Mouse (Mus musculus) neural tube, embryonic 15.5 days (tissue): ENCODE results near the gene 1110017D15Rik. TPM values are rescaled to one million over a fixed set of nuclear protein-coding genes. Genes with fewer than 3 reads are reported as not detected.
A peak's percentile ranks its signal among the peaks of the same experiment; 100 is the strongest.

Source experiments
- ATAC-seq: fragments of 200-750 bp; cut with Nextera tagmentation; 2 replicates; pipeline ENCODE4 v1.8.0; 2017; ENCODE audit warnings: mild to moderate bottlenecking, moderate TSS enrichment, moderate library complexity; ENCODE audit not compliant: low FRiP score
- H3K27ac ChIP-seq: fragments of 300-500 bp; sonication (generic); replicated peaks from 2 replicates; pipeline ENCODE4 v1.5.1; 2015; ENCODE audit warnings: mild to moderate bottlenecking, inconsistent platforms
- H3K27me3 ChIP-seq: fragments of 300-500 bp; sonication (generic); replicated peaks from 2 replicates; pipeline ENCODE4 v1.6.1; 2015; ENCODE audit warnings: inconsistent platforms
- H3K36me3 ChIP-seq: fragments of 300-500 bp; sonication (generic); 2 replicates; pipeline ENCODE4 v1.6.1; 2015; ENCODE audit warnings: inconsistent platforms
- H3K4me1 ChIP-seq: fragments of 300-500 bp; sonication (generic); 2 replicates; pipeline ENCODE4 v1.6.1; 2015; ENCODE audit warnings: inconsistent platforms
- H3K4me2 ChIP-seq: fragments of 300-500 bp; sonication (generic); 2 replicates; pipeline ENCODE4 v1.6.1; 2015; ENCODE audit warnings: inconsistent platforms, mild to moderate bottlenecking, moderate library complexity
- H3K4me3 ChIP-seq: fragments of 300-500 bp; sonication (generic); replicated peaks from 2 replicates; pipeline ENCODE4 v1.5.1; 2015; ENCODE audit warnings: mild to moderate bottlenecking, inconsistent platforms
- H3K9ac ChIP-seq: fragments of 300-500 bp; sonication (generic); replicated peaks from 2 replicates; pipeline ENCODE4 v1.6.1; 2015; ENCODE audit warnings: mild to moderate bottlenecking, inconsistent platforms
- H3K9me3 ChIP-seq: fragments of 300-500 bp; sonication (generic); replicated peaks from 2 replicates; pipeline ENCODE4 v1.6.1; 2016; ENCODE audit warnings: inconsistent platforms
- WGBS: fragments of 180-500 bp; shearing (Covaris S2); methylation state at CpG from one replicate; pipeline ENCODE4 v1.1.7; 2015; ENCODE audit warnings: mixed read lengths; 5-methylcytosine and 5-hydroxymethylcytosine counted together
- polyA plus RNA-seq: library from polyadenylated mRNA; unstranded; fragments of >200 nt; fragmentation: Nextera tagmentation; extraction: Ambion mirVana; gene quantifications from 2 replicates; pipeline ENCODE4 v1.2.1, GENCODE M21; 2015

1110017D15Rik gene
- polyA plus RNA-seq, result 8.6 and 10.1 TPM in 2 replicates

DNA sequence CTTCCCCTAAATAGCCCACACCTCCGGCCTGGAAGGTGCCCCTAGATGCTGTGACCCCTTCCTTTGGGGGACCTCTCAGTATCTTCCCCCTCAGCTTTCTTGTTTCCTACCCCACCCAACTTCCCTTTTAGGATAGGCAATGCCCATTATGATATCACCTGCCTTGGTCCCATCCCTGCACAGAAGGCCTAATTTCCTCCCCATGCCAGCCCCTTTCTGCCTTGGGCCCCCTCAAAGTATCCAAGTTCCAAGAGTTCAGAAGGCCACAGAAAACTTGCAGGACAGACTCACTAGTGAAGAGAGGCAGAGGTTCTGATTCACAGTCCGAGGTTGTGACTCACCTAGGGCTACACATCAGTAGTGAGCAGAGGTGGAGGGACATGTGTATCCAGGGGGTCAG, at the start of gene 1110017D15Rik:
1110017D15Rik (minus strand) TSS at position 101 of the 400 bp plus-strand sequence.
- ATAC-seq, result no peak
- Histone ChIP-seq H3K4me3 (no peak within 1 kb of the TSS), H3K4me2 (no peak within 1 kb of the TSS), H3K9ac (no peak within 1 kb of the TSS), H3K4me1 (peaks cover 8% of the 10 kb centered on the region), H3K9me3 (no peaks in the 10 kb centered on the region), H3K27me3 (no peaks in the 10 kb centered on the region), H3K36me3 (peaks cover 27% of the 10 kb centered on the region), H3K27ac (no peak within 1 kb of the TSS)
- WGBS, result 95% methylated on average over 2 of the region's 2 CpGs

- ATAC-seq, result no peak
- Histone ChIP-seq H3K27ac (no peak overlapping the region), H3K4me2 (peak overlapping the region; percentile 82; the same call in 1 of the 2 replicates), H3K27me3 (no peaks in the 10 kb centered on the region), H3K9ac (peak overlapping the region; percentile 10; the same call in 1 of the 2 replicates), H3K4me1 (peaks cover 42% of the 10 kb centered on the region), H3K36me3 (no peaks in the 10 kb centered on the region; the same call in 1 of the 2 replicates), H3K4me3 (no peak overlapping the region), H3K9me3 (no peaks in the 10 kb centered on the region)
- 16% methylated on average over 3 of the region's 3 CpGs for WGBS
These were observed 49.0 kb upstream of the 1110017D15Rik start for GRCm38 (mm10) chr4:41566123-41566522.

DNA sequence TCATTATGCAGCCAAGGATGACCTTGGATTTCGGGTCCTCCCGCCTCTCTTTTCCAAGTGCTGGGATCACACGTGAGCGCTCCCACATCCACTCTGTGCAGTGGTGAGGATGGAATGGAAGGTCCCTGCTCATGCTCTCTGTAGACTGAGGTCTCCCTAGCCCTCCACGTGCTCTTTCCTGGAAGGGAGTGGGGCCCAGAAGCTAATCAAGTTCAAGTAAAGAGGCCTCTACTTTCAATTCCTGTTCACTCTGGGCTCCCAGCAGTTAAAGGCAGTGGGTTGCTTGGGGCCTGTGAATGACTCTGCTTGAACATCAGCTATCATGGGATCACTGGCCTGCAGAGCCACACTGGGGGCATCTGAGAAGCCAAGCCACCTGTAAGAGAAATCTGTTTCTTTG, 46.2 kb upstream of the 1110017D15Rik start:
- Histone ChIP-seq H3K27ac (no peak overlapping the region), H3K4me1 (peaks cover 35% of the 10 kb centered on the region)
- 89% methylated on average over 5 of the region's 5 CpGs for WGBS

GRCm38 (mm10) chr4:41557092-41557491, 40.0 kb upstream of the 1110017D15Rik start:
- 78% methylated on average over 3 of the region's 3 CpGs for WGBS
- Histone ChIP-seq H3K27ac (no peak overlapping the region; the same call in 1 of the 2 replicates), H3K4me3 (no peak overlapping the region), H3K4me2 (no peak overlapping the region), H3K9ac (no peak overlapping the region), H3K4me1 (peaks cover 31% of the 10 kb centered on the region), H3K36me3 (no peaks in the 10 kb centered on the region), H3K27me3 (no peaks in the 10 kb centered on the region), H3K9me3 (no peaks in the 10 kb centered on the region)
- ATAC-seq, result no peak

More for the DNA sequence above, 46.2 kb upstream of the 1110017D15Rik start:
- no peak for ATAC-seq
- Histone ChIP-seq H3K4me3 (no peak overlapping the region), H3K27me3 (no peaks in the 10 kb centered on the region), H3K9ac (no peak overlapping the region), H3K9me3 (no peaks in the 10 kb centered on the region), H3K4me2 (no peak overlapping the region), H3K36me3 (no peaks in the 10 kb centered on the region; the same call in 1 of the 2 replicates)

DNA sequence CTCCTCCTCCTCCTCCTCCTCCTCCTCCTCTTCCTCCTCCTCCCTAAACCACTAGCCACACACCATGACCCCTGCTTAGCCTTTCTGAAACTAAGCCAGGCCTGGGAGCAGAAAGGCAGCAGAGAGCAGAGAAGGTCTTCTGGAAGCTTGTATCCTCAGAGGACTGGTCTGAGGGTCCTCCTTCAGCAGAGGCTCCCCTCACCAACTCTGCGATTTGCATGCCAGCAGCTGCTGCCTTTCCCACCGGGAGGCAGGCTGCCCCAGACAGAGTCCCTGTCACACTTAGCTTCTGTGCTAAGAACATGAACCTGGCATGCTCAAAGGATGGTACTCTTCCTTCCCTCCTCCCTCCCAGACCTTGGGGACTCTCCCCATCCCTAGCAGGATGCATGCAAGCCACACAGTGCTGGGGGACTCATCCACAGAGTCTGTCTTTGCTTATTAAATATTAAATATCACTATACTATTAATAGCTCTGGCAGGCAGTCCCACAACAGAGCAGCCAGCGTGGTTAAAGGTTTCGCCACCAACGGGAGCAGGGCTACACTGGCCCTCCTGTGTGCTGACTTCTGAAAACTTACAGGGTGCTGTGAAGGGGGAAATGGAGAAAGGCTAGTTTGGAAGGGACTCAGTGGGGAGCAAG, 39.3 kb upstream of the 1110017D15Rik start:
- 46% methylated on average over 5 of the region's 5 CpGs for WGBS
- Histone ChIP-seq H3K9me3 (no peaks in the 10 kb centered on the region), H3K9ac (no peak overlapping the region), H3K27ac (no peak overlapping the region), H3K27me3 (no peaks in the 10 kb centered on the region), H3K36me3 (no peaks in the 10 kb centered on the region), H3K4me2 (no peak overlapping the region), H3K4me3 (no peak overlapping the region), H3K4me1 (peaks cover 29% of the 10 kb centered on the region)
- no peak for ATAC-seq

DNA sequence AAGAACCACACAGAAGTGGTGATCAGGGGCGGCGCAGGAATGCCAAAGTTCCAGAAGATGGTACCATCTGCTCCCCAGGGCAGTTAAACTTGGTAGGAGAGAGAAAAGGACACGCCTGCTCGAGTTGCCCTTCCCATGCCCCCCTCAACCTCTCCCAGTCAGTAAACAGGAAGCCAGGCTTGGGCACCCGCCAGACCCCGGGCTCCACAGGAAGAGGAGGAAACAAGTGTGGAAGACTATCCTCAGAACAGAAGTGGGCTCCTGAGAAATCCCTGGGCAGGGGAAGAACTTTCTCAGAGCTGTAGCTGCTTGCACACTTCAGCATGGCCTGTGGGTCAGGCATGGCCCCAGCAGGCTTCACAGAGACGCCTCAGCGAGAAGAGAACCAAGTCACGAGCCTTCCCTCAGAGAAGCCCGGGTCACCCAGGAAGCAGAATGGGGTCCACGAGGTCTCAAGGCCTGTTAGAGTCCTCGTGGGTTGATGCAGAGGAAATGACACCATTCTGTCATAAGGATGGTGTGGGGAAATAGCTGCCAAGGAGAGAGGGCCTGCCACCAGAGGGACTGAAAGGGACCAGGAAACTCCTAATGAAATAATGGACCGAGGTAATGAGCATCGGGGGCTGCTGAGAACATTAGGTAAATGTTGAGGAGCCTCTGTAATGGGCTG, 38.0 kb upstream of the 1110017D15Rik start:
- Histone ChIP-seq H3K9me3 (no peaks in the 10 kb centered on the region), H3K4me2 (no peak overlapping the region), H3K36me3 (no peaks in the 10 kb centered on the region), H3K4me3 (no peak overlapping the region), H3K27ac (no peak overlapping the region), H3K4me1 (peaks cover 27% of the 10 kb centered on the region), H3K27me3 (no peaks in the 10 kb centered on the region), H3K9ac (no peak overlapping the region)
- no peak for ATAC-seq
- 71% methylated on average over 14 of the region's 14 CpGs for WGBS

GRCm38 (mm10) chr4:41553116-41553515, 36.0 kb upstream of the 1110017D15Rik start:
- peaks cover 27% of the 10 kb centered on the region for H3K4me1 ChIP-seq
- H3K36me3 ChIP-seq, result no peaks in the 10 kb centered on the region
- H3K9me3 ChIP-seq, result no peaks in the 10 kb centered on the region
- no peak overlapping the region for H3K27ac ChIP-seq
- H3K27me3 ChIP-seq, result no peaks in the 10 kb centered on the region
- no peak overlapping the region for H3K9ac ChIP-seq
- H3K4me3 ChIP-seq, result no peak overlapping the region
- no peak for ATAC-seq
- WGBS, result 68% methylated on average over 11 of the region's 11 CpGs
- H3K4me2 ChIP-seq, result no peak overlapping the region

GRCm38 (mm10) chr4:41552529-41552928, 35.4 kb upstream of the 1110017D15Rik start:
- 48% methylated on average over 6 of the region's 6 CpGs for WGBS
- H3K9ac ChIP-seq, result no peak overlapping the region

DNA sequence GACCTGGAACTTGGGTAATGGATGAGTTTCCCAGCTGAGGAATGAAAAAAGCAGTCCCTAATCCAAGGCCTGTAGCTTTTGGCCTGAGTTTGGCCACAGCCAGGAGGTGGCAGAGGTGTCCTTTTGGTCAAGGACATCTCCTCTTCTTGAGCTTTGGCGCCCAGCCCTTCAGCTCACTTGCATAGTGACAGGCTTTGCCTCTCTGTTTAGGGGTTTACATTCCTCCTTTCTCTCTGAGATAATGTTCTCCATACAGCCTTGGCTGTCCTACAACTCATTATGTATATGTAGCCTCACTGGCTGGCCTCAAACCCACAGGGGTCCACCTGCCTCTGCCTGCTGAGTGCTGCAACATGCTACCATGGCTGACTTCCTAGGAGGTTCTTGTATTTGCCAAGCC, 30.0 kb upstream of the 1110017D15Rik start:
- H3K4me3 ChIP-seq, result no peak overlapping the region
- no peaks in the 10 kb centered on the region for H3K36me3 ChIP-seq
- H3K27ac ChIP-seq, result no peak overlapping the region
- H3K9me3 ChIP-seq, result no peaks in the 10 kb centered on the region
- peaks cover 29% of the 10 kb centered on the region for H3K4me1 ChIP-seq
- no peak overlapping the region for H3K4me2 ChIP-seq
- no peaks in the 10 kb centered on the region for H3K27me3 ChIP-seq
- no peak for ATAC-seq
- 67% methylated on average over 1 of the region's 1 CpGs for WGBS
- no peak overlapping the region for H3K9ac ChIP-seq

More at GRCm38 (mm10) chr4:41552529-41552928, 35.4 kb upstream of the 1110017D15Rik start:
- H3K4me2 ChIP-seq, result no peak overlapping the region
- no peaks in the 10 kb centered on the region for H3K27me3 ChIP-seq
- H3K9me3 ChIP-seq, result no peaks in the 10 kb centered on the region
- H3K4me1 ChIP-seq, result peaks cover 27% of the 10 kb centered on the region
- no peak overlapping the region for H3K4me3 ChIP-seq
- peak; percentile 35; the same call in 1 of the 2 replicates for ATAC-seq
- no peaks in the 10 kb centered on the region for H3K36me3 ChIP-seq
- H3K27ac ChIP-seq, result no peak overlapping the region

DNA sequence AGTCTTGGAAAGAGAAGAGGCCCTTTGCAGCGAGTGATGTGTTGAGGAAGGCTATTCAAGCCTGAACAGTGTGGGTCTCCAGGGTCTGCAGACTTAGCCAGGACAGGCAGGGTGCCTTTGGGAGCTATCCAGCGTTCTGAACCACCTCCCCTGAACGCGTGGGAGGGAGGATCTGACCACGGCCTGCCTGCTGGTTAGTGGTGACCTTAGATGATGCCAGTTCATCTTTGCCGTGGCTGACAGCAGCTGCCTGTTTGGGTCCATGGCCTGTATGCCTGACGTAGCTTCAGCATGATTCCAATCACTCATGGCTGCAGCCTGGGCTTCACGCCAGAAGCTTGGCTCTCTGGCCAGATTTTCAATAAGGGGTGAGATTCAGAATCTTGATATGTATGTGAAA, 28.9 kb upstream of the 1110017D15Rik start:
- no peak overlapping the region for H3K27ac ChIP-seq
- H3K9ac ChIP-seq, result no peak overlapping the region
- H3K27me3 ChIP-seq, result no peaks in the 10 kb centered on the region

DNA sequence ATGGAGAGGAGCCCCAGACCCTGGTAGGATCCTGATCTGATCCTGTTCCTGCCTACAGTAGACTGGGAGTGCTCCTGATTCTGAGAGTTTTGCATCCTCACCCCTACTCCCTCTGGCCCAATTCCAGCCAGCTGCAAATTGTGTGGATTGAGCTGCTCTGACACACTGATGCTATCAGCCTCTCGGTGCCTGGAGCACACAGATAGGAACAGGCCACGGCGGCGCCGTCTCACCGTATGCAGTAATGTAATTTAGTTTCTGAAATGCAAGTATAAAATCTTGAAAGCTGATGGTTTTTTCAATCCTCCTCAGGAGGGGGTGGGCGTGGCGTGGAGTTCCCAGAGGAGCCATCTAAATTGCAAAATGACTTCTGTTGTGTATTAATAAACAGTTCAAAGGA, 25.0 kb upstream of the 1110017D15Rik start:
- H3K27me3 ChIP-seq, result no peaks in the 10 kb centered on the region
- no peaks in the 10 kb centered on the region for H3K36me3 ChIP-seq
- H3K4me2 ChIP-seq, result no peak overlapping the region
- peaks cover 27% of the 10 kb centered on the region for H3K4me1 ChIP-seq
- peak; percentile 45; the same call in 1 of the 2 replicates for ATAC-seq
- no peak overlapping the region for H3K4me3 ChIP-seq
- peak overlapping the region; percentile 73 for H3K27ac ChIP-seq
- WGBS, result 64% methylated on average over 8 of the region's 8 CpGs
- H3K9me3 ChIP-seq, result no peaks in the 10 kb centered on the region
- H3K9ac ChIP-seq, result no peak overlapping the region

More for the DNA sequence above, 28.9 kb upstream of the 1110017D15Rik start:
- Histone ChIP-seq H3K4me3 (no peak overlapping the region), H3K4me2 (no peak overlapping the region), H3K36me3 (no peaks in the 10 kb centered on the region), H3K4me1 (peaks cover 30% of the 10 kb centered on the region), H3K9me3 (no peaks in the 10 kb centered on the region)
- 16% methylated on average over 8 of the region's 8 CpGs for WGBS
- ATAC-seq, result 0 out of 2 replicates have a peak, but pooled peaks have one; percentile 53

DNA sequence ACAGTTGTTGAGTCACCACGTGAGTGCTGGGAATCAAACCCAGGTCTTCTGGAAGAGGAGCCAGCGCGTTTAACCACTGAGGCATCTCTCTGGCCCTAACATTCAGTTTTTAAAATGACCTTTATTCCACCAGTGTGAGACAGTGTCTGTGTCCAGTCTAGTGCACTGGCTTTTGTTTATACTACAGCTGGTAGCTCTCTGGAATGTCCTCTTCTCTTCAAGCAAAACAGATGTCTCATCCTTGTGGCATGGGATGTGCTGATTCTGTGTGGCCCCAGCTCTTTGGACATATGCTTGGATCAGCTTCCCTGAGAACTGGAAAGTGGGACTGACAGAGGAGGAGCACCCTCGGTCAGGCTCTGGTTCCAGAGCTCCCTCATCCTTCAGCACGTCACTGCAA, 17.7 kb upstream of the 1110017D15Rik start:
- Histone ChIP-seq H3K27me3 (no peaks in the 10 kb centered on the region), H3K4me2 (no peak overlapping the region), H3K36me3 (no peaks in the 10 kb centered on the region), H3K9me3 (no peaks in the 10 kb centered on the region), H3K9ac (no peak overlapping the region), H3K4me1 (peaks cover 12% of the 10 kb centered on the region; the same call in 1 of the 2 replicates), H3K27ac (no peak overlapping the region), H3K4me3 (no peak overlapping the region)
- 83% methylated on average over 5 of the region's 5 CpGs for WGBS
- no peak for ATAC-seq
